Mouse (Mus musculus) heart, embryonic 14.5 days (tissue): Measurements from ENCODE around the gene Mup18. TPM values are rescaled to one million over a fixed set of nuclear protein-coding genes. Genes with fewer than 3 reads are reported as not detected.
"Not testable (repeated sequence)": the region's sequence is repeated elsewhere in the genome, so short reads cannot be mapped to it uniquely, and the experiment has no call there.

ENCODE experiments used
- ATAC-seq: fragments of 200-750 bp; cut with Nextera tagmentation; 2 replicates; pipeline ENCODE4 v1.8.0; 2017; ENCODE audit warnings: low read depth, moderate TSS enrichment; ENCODE audit not compliant: insufficient number of reproducible peaks, insufficient read depth, low FRiP score
- H3K27ac ChIP-seq, 2 experiments: fragments of 200-500 bp in 1 of 2; fragments of 300-500 bp in 1 of 2; sonication (generic) in 1 of 2; replicated peaks in 1 of 2; 2 replicates each; pipeline ENCODE4 v1.5.1; 2012 to 2014; ENCODE audit warnings: low read depth in 2 of 2, low read length in 2 of 2, control low read depth in 1 of 2, mild to moderate bottlenecking in 1 of 2, mixed read lengths in 1 of 2; ENCODE audit not compliant: control insufficient read depth in 1 of 2, insufficient read depth in 1 of 2
- H3K27me3 ChIP-seq: fragments of 300-500 bp; sonication (generic); 2 replicates; pipeline ENCODE4 v1.6.1; 2014; ENCODE audit warnings: mild to moderate bottlenecking, low read length, control low read depth; ENCODE audit not compliant: control insufficient read depth, insufficient read depth
- H3K36me3 ChIP-seq: fragments of 300-500 bp; sonication (generic); 2 replicates; pipeline ENCODE4 v1.6.1; 2014; ENCODE audit warnings: mild to moderate bottlenecking, control low read depth, low read length, mixed read lengths; ENCODE audit not compliant: control insufficient read depth, insufficient read depth
- H3K4me1 ChIP-seq, 2 experiments: fragments of 200-500 bp in 1 of 2; fragments of 300-500 bp in 1 of 2; sonication (generic) in 1 of 2; 2 replicates each; pipeline ENCODE4 v1.6.1; 2012 to 2014; ENCODE audit warnings: low read length in 2 of 2, control low read depth in 1 of 2, mixed read lengths in 1 of 2; ENCODE audit not compliant: control insufficient read depth in 2 of 2, insufficient read depth in 2 of 2
- H3K4me2 ChIP-seq: fragments of 300-500 bp; sonication (generic); 2 replicates; pipeline ENCODE4 v1.6.1; 2014; ENCODE audit warnings: mild to moderate bottlenecking, low read length
- H3K4me3 ChIP-seq, 2 experiments: fragments of 200-500 bp in 1 of 2; fragments of 300-500 bp in 1 of 2; sonication (generic) in 1 of 2; 2 replicates each; pipeline ENCODE4 v1.5.1; 2012 to 2014; ENCODE audit warnings: low read length in 2 of 2, mild to moderate bottlenecking in 2 of 2, control low read depth in 1 of 2, low read depth in 1 of 2, moderate library complexity in 1 of 2; ENCODE audit not compliant: control insufficient read depth in 1 of 2, insufficient read depth in 1 of 2
- H3K9ac ChIP-seq: fragments of 300-500 bp; sonication (generic); 2 replicates; pipeline ENCODE4 v1.6.1; 2014; ENCODE audit warnings: mild to moderate bottlenecking, low read length
- H3K9me3 ChIP-seq: fragments of 300-500 bp; sonication (generic); 2 replicates; pipeline ENCODE4 v1.6.1; 2016; ENCODE audit warnings: low read length, control low read depth; ENCODE audit not compliant: control insufficient read depth
- WGBS: fragments of 180-500 bp; shearing (Covaris S2); extraction: QIAGEN DNeasy Blood & Tissue Kit; methylation state at CpG from one replicate; pipeline ENCODE4 v1.1.7; 2014; 5-methylcytosine and 5-hydroxymethylcytosine counted together
- polyA plus RNA-seq: library from polyadenylated mRNA; unstranded; fragments of >200 nt; fragmentation: Nextera tagmentation; extraction: Ambion mirVana; gene quantifications from 2 replicates; pipeline ENCODE4 v1.2.1, GENCODE M21; 2014

The Mup18 gene
- not detected in 2 replicates for polyA plus RNA-seq

GRCm38 (mm10) chr4:61674036-61674435, at the start of gene Mup18:
TSS of gene Mup18 (minus strand) at chr4:61674136.
- not testable (repeated sequence) for H3K9ac ChIP-seq, H3K4me1 ChIP-seq, H3K27me3 ChIP-seq, H3K27ac ChIP-seq, H3K9me3 ChIP-seq, H3K36me3 ChIP-seq, H3K4me2 ChIP-seq, H3K4me3 ChIP-seq, ATAC-seq
- WGBS = 70% methylated on average over 2 of the region's 2 CpGs

- not testable (repeated sequence) for H3K9ac ChIP-seq, H3K4me2 ChIP-seq, H3K9me3 ChIP-seq, H3K27ac ChIP-seq, H3K36me3 ChIP-seq, ATAC-seq, H3K27me3 ChIP-seq, H3K4me1 ChIP-seq, H3K4me3 ChIP-seq
- 82% methylated on average over 6 of the region's 6 CpGs for WGBS
Measured at GRCm38 (mm10) chr4:61714296-61714695, 40.4 kb upstream of the Mup18 start.

Other genes starting within 250 kb of the Mup18 start
- gene Mup15, start 234.4 kb downstream of the Mup18 start, polyA plus RNA-seq = not detected in 2 replicates
- not detected in 2 replicates for gene Mup16, start 154.6 kb downstream of the Mup18 start, polyA plus RNA-seq
- gene Mup17, start 78.3 kb downstream of the Mup18 start, polyA plus RNA-seq = not detected in 2 replicates
- not detected in 2 replicates for gene Mup19, start 108.1 kb upstream of the Mup18 start, polyA plus RNA-seq
- gene Mup5, start 161.1 kb upstream of the Mup18 start, polyA plus RNA-seq = not detected in 2 replicates